Mouse (Mus musculus): ENCODE measurements at regions not wholly inside any gene's neighbourhood (a gene's known extent, or its start where the extent isn't known, plus 50 kb on each side); places are given as distances from the start of the nearest gene placed in this dataset.
A peak's percentile ranks its signal among the peaks of the same experiment; 100 is the strongest.

DNA sequence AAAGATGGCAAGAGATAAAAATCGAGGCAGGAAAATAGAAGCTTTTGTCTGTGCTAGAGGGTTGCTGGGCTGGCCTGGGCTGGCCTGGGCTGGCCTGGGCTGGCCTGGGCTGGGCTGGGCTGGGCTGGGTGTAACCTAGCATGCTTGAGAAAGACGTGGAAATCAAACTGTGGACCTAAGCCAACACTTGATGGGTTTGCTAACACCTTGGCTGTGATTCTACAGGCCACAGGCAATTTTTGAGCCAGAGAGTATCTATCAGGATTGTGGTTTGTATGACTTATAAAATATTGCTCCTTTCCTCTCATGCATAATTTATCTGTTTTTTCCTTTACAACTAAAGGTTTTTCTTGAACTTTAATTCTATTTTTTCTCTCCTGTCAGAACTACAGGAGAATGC, 417.3 kb upstream of the Ccnh start:
- H3K9ac ChIP-seq (replicated peaks; ENCODE audit: low read depth, low read length) = no peak overlapping the region
- H3K36me3 ChIP-seq (ENCODE audit: control insufficient read depth, insufficient read depth) = no peaks in the 10 kb centered on the region
- no peaks in the 10 kb centered on the region for H3K27me3 ChIP-seq (replicated peaks; ENCODE audit: control insufficient read depth, insufficient read depth, low read length)
- no peak overlapping the region for H3K4me2 ChIP-seq (ENCODE audit: low read length)
- no peaks in the 10 kb centered on the region for H3K9me3 ChIP-seq (ENCODE audit: control insufficient read depth, low read length)
- no peak overlapping the region for H3K27ac ChIP-seq (ENCODE audit: low read length)
- H3K4me3 ChIP-seq (replicated peaks; ENCODE audit: low read length) = no peak overlapping the region
- H3K4me1 ChIP-seq (replicated peaks; ENCODE audit: control insufficient read depth, insufficient read depth, low read length) = no peaks in the 10 kb centered on the region
- WGBS = 50% methylated on average over 2 of the region's 2 CpGs
- no peak for ATAC-seq

DNA sequence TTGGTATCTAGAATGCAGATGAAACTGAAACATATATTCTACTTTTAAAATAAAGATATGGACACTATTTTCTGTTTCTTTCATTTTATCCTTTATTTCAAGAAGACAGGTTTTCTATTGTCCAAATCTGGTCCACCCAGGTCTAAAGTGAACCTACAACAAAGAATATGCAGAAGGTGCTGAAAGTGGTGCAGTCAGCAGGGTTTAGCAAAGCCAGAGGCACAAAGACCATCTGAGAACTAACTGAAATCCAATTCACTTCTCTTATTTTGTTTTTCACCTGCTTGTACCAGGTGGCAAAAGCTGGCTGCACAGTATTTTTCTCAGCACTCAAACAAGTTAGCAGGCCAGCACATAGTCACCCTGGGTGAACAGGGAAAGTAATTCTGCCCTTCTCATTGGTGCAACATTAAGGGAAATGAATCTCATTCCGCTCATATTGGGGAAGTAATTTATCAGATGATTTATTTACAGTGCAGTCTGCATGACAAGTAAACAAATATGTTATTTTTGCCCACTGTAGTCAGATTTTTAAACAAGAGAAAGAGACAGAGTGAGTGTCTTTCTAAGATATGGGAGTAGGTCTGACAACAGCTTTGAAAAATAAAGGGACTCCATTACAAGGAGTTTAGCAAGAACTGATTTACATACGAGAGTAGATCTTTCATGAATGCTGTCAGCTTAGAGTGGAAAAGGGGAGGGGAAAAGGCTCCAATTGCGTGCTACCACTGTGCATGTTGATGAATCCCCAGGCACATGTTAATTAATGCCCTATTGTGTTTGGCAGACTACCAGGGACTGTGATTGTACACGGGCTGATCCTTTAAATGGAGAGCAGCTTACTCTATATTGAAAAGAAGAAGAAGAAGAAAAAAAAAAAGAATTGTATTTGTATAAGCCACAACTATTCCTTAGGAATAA, 405.9 kb upstream of the Ccnh start:
- H3K4me1 ChIP-seq (replicated peaks; ENCODE audit: control insufficient read depth, insufficient read depth, low read length) = peaks cover 23% of the 10 kb centered on the region
- H3K4me2 ChIP-seq (ENCODE audit: low read length) = no peak overlapping the region
- no peaks in the 10 kb centered on the region for H3K27me3 ChIP-seq (replicated peaks; ENCODE audit: control insufficient read depth, insufficient read depth, low read length)
- H3K9me3 ChIP-seq (ENCODE audit: control insufficient read depth, low read length) = no peaks in the 10 kb centered on the region
- 2% methylated on average over 4 of the region's 4 CpGs for WGBS
- ATAC-seq = peak; percentile 98
- H3K27ac ChIP-seq (ENCODE audit: low read length) = peak overlapping the region; percentile 88
- no peak overlapping the region for H3K9ac ChIP-seq (replicated peaks; ENCODE audit: low read depth, low read length)
- no peaks in the 10 kb centered on the region for H3K36me3 ChIP-seq (ENCODE audit: control insufficient read depth, insufficient read depth)
- H3K4me3 ChIP-seq (replicated peaks; ENCODE audit: low read length) = no peak overlapping the region

DNA sequence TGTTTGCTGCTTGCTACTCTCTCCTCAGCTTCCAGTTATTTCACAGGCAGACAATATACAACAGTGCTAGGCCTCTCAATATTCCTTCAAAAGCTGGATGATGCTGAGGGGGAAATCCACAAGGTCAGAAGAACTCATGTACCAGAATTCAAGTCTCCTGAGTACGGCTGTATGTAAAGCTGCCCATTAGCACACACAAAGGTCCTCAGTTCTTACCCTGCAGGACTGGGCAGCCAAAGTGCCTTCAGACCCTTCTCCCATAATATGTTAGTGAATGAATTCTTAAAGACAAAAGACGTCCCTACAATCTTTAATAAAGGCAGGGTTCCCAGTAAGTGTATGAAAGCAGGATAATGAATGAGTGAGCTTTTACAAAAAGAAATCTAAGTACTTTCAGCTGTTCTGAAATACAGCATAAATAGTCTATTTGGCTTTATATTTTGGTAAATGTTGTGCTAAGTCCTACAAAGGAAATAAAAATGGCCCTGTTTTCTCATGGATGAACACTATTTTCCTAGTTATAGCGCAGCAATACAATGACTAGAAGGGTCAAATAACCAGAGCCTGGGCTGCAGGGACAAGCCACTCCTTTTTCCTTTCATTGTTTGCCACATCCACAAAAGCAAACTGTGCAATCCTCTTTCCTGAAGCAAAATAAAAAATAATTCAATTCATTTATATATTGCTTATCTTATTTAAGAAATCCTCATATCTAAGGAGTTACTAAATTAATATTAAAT, 384.8 kb upstream of the Ccnh start:
- no peak overlapping the region for H3K4me2 ChIP-seq (ENCODE audit: low read length)
- 0 out of 2 replicates have a peak overlapping the region, but pooled peaks have one; percentile 2 for H3K9ac ChIP-seq (replicated peaks; ENCODE audit: low read depth, low read length)
- H3K4me3 ChIP-seq (replicated peaks; ENCODE audit: low read length) = no peak overlapping the region
- no peaks in the 10 kb centered on the region for H3K9me3 ChIP-seq (ENCODE audit: control insufficient read depth, low read length)
- no peaks in the 10 kb centered on the region for H3K27me3 ChIP-seq (replicated peaks; ENCODE audit: control insufficient read depth, insufficient read depth, low read length)
- no peaks in the 10 kb centered on the region for H3K36me3 ChIP-seq (ENCODE audit: control insufficient read depth, insufficient read depth)
- WGBS = 7% methylated on average over 3 of the region's 3 CpGs
- H3K27ac ChIP-seq (ENCODE audit: low read length) = peak overlapping the region; percentile 76
- peaks cover 10% of the 10 kb centered on the region for H3K4me1 ChIP-seq (replicated peaks; ENCODE audit: control insufficient read depth, insufficient read depth, low read length)
- ATAC-seq = peak; percentile 45

DNA sequence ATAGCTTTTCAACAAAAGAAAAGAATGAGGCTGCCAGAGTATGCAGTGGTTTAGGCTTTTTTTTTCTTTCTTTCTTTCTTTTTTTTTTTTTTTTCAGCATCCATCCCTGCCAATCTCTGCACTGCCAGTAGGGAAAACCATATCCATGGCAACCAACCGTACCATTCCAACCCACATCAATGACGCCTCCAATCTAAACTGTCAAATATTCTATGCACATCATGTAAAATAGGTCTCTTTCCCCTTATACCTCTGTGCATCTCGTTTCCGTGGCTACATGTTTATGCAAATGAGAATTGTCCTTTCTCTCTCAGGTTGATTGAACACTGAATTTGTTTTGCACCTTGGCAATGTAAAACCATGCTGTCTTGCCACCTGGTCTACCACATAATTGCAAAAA, 384.0 kb upstream of the Ccnh start:
- ATAC-seq = peak; percentile 95

DNA sequence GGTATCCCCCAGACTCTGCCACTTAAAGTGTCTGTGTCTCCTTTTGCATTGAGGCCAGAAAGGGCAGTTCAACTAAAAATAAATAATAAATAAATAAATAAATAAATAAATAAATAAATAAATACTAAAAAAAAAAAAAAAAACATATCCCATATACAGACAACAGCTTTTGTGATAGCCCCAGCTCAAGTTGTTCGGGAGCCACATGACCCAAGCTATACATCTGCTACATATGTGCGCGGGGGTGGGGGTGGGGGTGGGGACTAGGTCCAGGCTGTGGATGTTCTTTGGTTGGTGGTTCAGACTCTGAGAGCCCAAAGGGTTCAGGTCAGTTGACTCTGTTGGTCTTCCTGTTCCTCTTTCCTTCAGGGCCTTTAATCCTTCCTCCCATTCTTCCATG, 379.6 kb upstream of the Ccnh start:
- 97% methylated on average over 3 of the region's 3 CpGs for WGBS
- H3K9ac ChIP-seq (replicated peaks; ENCODE audit: low read depth, low read length) = no peak overlapping the region

More for the DNA sequence above, 384.0 kb upstream of the Ccnh start:
- Histone ChIP-seq H3K36me3 (ENCODE audit: control insufficient read depth, insufficient read depth) (no peaks in the 10 kb centered on the region), H3K4me3 (replicated peaks; ENCODE audit: low read length) (no peak overlapping the region), H3K4me2 (ENCODE audit: low read length) (peak overlapping the region; percentile 1; the same call in 1 of the 2 replicates), H3K9ac (replicated peaks; ENCODE audit: low read depth, low read length) (no peak overlapping the region), H3K9me3 (ENCODE audit: control insufficient read depth, low read length) (no peaks in the 10 kb centered on the region), H3K4me1 (replicated peaks; ENCODE audit: control insufficient read depth, insufficient read depth, low read length) (peaks cover 10% of the 10 kb centered on the region), H3K27ac (ENCODE audit: low read length) (peak overlapping the region; percentile 80), H3K27me3 (replicated peaks; ENCODE audit: control insufficient read depth, insufficient read depth, low read length) (no peaks in the 10 kb centered on the region)
- 2% methylated on average over 4 of the region's 4 CpGs for WGBS

More for the DNA sequence above, 379.6 kb upstream of the Ccnh start:
- Histone ChIP-seq H3K27me3 (replicated peaks; ENCODE audit: control insufficient read depth, insufficient read depth, low read length) (no peaks in the 10 kb centered on the region), H3K4me1 (replicated peaks; ENCODE audit: control insufficient read depth, insufficient read depth, low read length) (peaks cover 5% of the 10 kb centered on the region), H3K36me3 (ENCODE audit: control insufficient read depth, insufficient read depth) (no peaks in the 10 kb centered on the region), H3K4me3 (replicated peaks; ENCODE audit: low read length) (no peak overlapping the region), H3K9me3 (ENCODE audit: control insufficient read depth, low read length) (no peaks in the 10 kb centered on the region), H3K4me2 (ENCODE audit: low read length) (no peak overlapping the region), H3K27ac (ENCODE audit: low read length) (no peak overlapping the region)
- no peak for ATAC-seq
